Mouse (Mus musculus) heart, adult 2 months (tissue): ENCODE results near the gene Alox12b. TPM values are rescaled to one million over a fixed set of nuclear protein-coding genes. Genes with fewer than 3 reads are reported as not detected.

Source experiments
- DNase-seq, 2 experiments: peaks; one replicate each; pipeline ENCODE4 v3.0.0; 2021
- H3K27ac ChIP-seq: fragments of 200-600 bp; 2 replicates; pipeline ENCODE4 v1.8.1; 2022
- H3K27me3 ChIP-seq: fragments of 200-500 bp; 2 replicates; pipeline ENCODE4 v1.6.1; 2012; ENCODE audit warnings: mild to moderate bottlenecking, low read length, inconsistent platforms, mixed read lengths; ENCODE audit not compliant: control insufficient read depth, insufficient read depth
- H3K36me3 ChIP-seq: fragments of 200-500 bp; 2 replicates; pipeline ENCODE4 v1.6.1; 2012; ENCODE audit warnings: low read length, inconsistent platforms; ENCODE audit not compliant: control insufficient read depth, insufficient read depth
- H3K4me1 ChIP-seq: fragments of 200-500 bp; 2 replicates; pipeline ENCODE4 v1.6.1; 2011; ENCODE audit warnings: low read length; ENCODE audit not compliant: control insufficient read depth, insufficient read depth
- H3K4me3 ChIP-seq: fragments of 200-600 bp; 2 replicates; pipeline ENCODE4 v1.8.1; 2022
- H3K79me2 ChIP-seq: fragments of 200-500 bp; replicated peaks from 2 replicates; pipeline ENCODE4 v1.6.1; 2012; ENCODE audit warnings: mild to moderate bottlenecking, inconsistent platforms, low read length, moderate library complexity, mixed read lengths; ENCODE audit not compliant: control insufficient read depth, insufficient read depth
- H3K9ac ChIP-seq: fragments of 200-500 bp; 2 replicates; pipeline ENCODE4 v1.6.1; 2012; ENCODE audit warnings: low read depth, mild to moderate bottlenecking, control low read depth, inconsistent platforms, low read length, mixed read lengths
- CTCF ChIP-seq: fragments of 200-600 bp; IDR thresholded peaks from 2 replicates; pipeline ENCODE4 v1.8.1; 2022; ENCODE audit warnings: antibody characterized with exemption, mild to moderate bottlenecking, moderate library complexity
- EP300 ChIP-seq: fragments of 200-500 bp; IDR thresholded peaks from 2 replicates; pipeline ENCODE4 v1.6.1; 2011; ENCODE audit warnings: low read depth, low read length, control low read depth; ENCODE audit not compliant: insufficient read depth
- POLR2A ChIP-seq: fragments of 200-500 bp; IDR thresholded peaks from 2 replicates; pipeline ENCODE4 v1.6.1; 2011; ENCODE audit warnings: mild to moderate bottlenecking, low read depth, low read length, control low read depth; ENCODE audit not compliant: insufficient read depth
- WGBS: fragments of 180-500 bp; shearing (Covaris S2); methylation state at CpG from one replicate; pipeline ENCODE4 v1.1.7; 2018; 5-methylcytosine and 5-hydroxymethylcytosine counted together
- intact Hi-C: fragments of 180-260 bp; cut with DNase I; formaldehyde crosslinking; loops from one replicate; pipeline ENCODE4 v1.15.1; 2025
- polyA plus RNA-seq: library from polyadenylated mRNA; depleted of rRNA; stranded (reverse); fragments of >200 nt; gene quantifications from 2 replicates; pipeline ENCODE4 v1.2.3, GENCODE M21; 2012
- total RNA-seq, 2 experiments: library from RNA; stranded (reverse); gene quantifications; 2 replicates each; pipeline ENCODE4 v1.2.3; 2021

Alox12b gene
- total and polyA plus RNA-seq, 3 experiments = 0.04 TPM; not detected in 2

GRCm38 (mm10) chr11:69149728-69150127 lies 7.1 kb upstream of the Alox12b start:
- TF ChIP-seq CTCF (no peak), EP300 (no peak), POLR2A (no peak)
- H3K4me1 ChIP-seq = peaks cover 1% of the 10 kb centered on the region; the same call in 1 of the 2 replicates
- WGBS = 50% methylated on average over 6 of the region's 6 CpGs
- no peak overlapping the region for H3K27ac ChIP-seq
- intact Hi-C loops = loop anchor here (1.0 kb wide), 2 partner anchors 24 to 82 kb away; partner anchors contain the start of gene Aloxe3
- no peak overlapping the region for H3K4me3 ChIP-seq
- H3K36me3 ChIP-seq = no peaks in the 10 kb centered on the region
- no peak overlapping the region for H3K9ac ChIP-seq
- H3K79me2 ChIP-seq = no peaks in the 10 kb centered on the region
- no peak for DNase-seq
- no peaks in the 10 kb centered on the region for H3K27me3 ChIP-seq

DNA sequence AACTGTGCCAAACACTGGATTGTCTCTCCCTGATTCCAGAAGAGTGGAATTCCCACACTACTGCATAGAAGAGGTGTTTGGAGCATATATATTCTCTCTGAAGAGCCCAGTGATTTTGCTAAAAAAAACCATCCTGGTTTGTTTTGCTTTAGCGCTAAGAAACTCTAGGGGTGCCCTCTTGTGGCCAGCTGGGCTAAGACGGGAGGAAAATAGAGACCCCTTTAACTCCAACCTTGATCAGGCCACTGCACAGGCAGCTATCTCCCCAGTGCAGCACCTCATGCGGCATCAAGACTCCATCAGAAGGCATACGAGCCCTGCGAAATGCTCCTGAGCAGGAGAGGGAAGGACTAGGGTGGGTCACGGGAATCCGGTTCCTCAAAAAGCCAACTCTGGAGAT lies 6.3 kb upstream of the Alox12b start:
- TF ChIP-seq CTCF (peak; percentile 78), EP300 (no peak)
- H3K9ac ChIP-seq = no peak overlapping the region
- H3K4me3 ChIP-seq = no peak overlapping the region
- WGBS = 10% methylated on average over 7 of the region's 7 CpGs
- intact Hi-C loops = loop anchor here (1.0 kb wide), 2 partner anchors 25 to 83 kb away; partner anchors contain the start of gene Aloxe3
- peak; percentile 52 to 74 for DNase-seq
- no peak overlapping the region for H3K27ac ChIP-seq
- no peaks in the 10 kb centered on the region for H3K27me3 ChIP-seq
- no peaks in the 10 kb centered on the region for H3K79me2 ChIP-seq
- peaks cover 1% of the 10 kb centered on the region; the same call in 1 of the 2 replicates for H3K4me1 ChIP-seq
- no peaks in the 10 kb centered on the region for H3K36me3 ChIP-seq

GRCm38 (mm10) chr11:69151004-69151403 lies 5.8 kb upstream of the Alox12b start:
- no peak overlapping the region for H3K9ac ChIP-seq
- intact Hi-C loops = no loop called here
- no peak overlapping the region for H3K27ac ChIP-seq
- H3K4me1 ChIP-seq = peaks cover 1% of the 10 kb centered on the region; the same call in 1 of the 2 replicates
- no peaks in the 10 kb centered on the region for H3K79me2 ChIP-seq
- H3K4me3 ChIP-seq = no peak overlapping the region
- no peaks in the 10 kb centered on the region for H3K27me3 ChIP-seq
- WGBS = 54% methylated on average over 6 of the region's 6 CpGs
- no peak for DNase-seq
- no peak for TF ChIP-seq EP300
- no peak for TF ChIP-seq CTCF
- no peak for TF ChIP-seq POLR2A
- no peaks in the 10 kb centered on the region for H3K36me3 ChIP-seq

- intact Hi-C loops = no loop called here
- H3K27me3 ChIP-seq = peaks cover 11% of the 10 kb centered on the region
- WGBS = 75% methylated on average over 8 of the region's 8 CpGs
- no peak overlapping the region for H3K9ac ChIP-seq
- no peak overlapping the region for H3K27ac ChIP-seq
- no peaks in the 10 kb centered on the region for H3K79me2 ChIP-seq
- no peak overlapping the region for H3K4me3 ChIP-seq
- DNase-seq = no peak
- TF ChIP-seq POLR2A = no peak
- TF ChIP-seq EP300 = no peak
- TF ChIP-seq CTCF = no peak
- H3K36me3 ChIP-seq = no peaks in the 10 kb centered on the region
- H3K4me1 ChIP-seq = peaks cover 1% of the 10 kb centered on the region; the same call in 1 of the 2 replicates
Measured at GRCm38 (mm10) chr11:69153831-69154230, 3.0 kb upstream of the Alox12b start.

GRCm38 (mm10) chr11:69155351-69155750 lies 1.4 kb upstream of the Alox12b start:
- Histone ChIP-seq H3K4me3 (no peak overlapping the region), H3K27ac (no peak overlapping the region), H3K36me3 (no peaks in the 10 kb centered on the region), H3K27me3 (peaks cover 11% of the 10 kb centered on the region), H3K9ac (no peak overlapping the region), H3K4me1 (peaks cover 1% of the 10 kb centered on the region; the same call in 1 of the 2 replicates), H3K79me2 (no peaks in the 10 kb centered on the region)
- WGBS = 20% methylated on average over 1 of the region's 1 CpGs
- no peak for TF ChIP-seq CTCF
- TF ChIP-seq EP300 = no peak
- no peak for TF ChIP-seq POLR2A
- no peak for DNase-seq
- intact Hi-C loops = no loop called here

DNA sequence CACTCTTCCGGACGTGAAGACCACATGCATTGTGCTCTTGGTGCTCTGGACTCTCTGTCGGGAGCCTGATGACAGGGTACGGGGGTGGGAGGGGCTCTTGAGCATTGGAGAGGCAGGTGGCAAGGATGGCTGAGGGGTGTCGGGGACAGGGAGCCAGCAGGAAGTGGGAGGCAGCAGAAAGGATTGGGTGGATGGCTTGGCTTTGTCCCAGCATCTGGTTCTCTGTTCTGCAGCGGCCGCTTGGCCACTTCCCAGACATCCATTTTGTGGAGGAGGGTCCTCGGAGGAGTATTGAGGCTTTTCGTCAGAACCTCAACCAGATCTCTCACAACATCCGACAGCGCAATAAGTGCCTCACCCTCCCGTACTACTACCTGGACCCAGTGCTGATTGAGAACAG lies 12.5 kb downstream of the Alox12b start:
- Histone ChIP-seq H3K9ac (no peak overlapping the region), H3K79me2 (no peaks in the 10 kb centered on the region), H3K4me3 (no peak overlapping the region), H3K4me1 (no peaks in the 10 kb centered on the region), H3K27ac (no peak overlapping the region), H3K27me3 (no peaks in the 10 kb centered on the region; the same call in 1 of the 2 replicates), H3K36me3 (no peaks in the 10 kb centered on the region)
- WGBS = 62% methylated on average over 12 of the region's 12 CpGs
- intact Hi-C loops = no loop called here
- peak in 1 of 2 experiments; percentile 1 for DNase-seq
- no peak for TF ChIP-seq EP300
- no peak for TF ChIP-seq POLR2A
- TF ChIP-seq CTCF = no peak
